Mouse (Mus musculus): ENCODE results near the gene Dnajc22.

The Dnajc22 gene

GRCm38 (mm10) chr15:99115065-99115423, 22.1 kb downstream of the Dnajc22 start:
- DNase-seq (ENCODE audit: low spot score in 2 of 2) = no peak

- no peak for DNase-seq (ENCODE audit: low spot score in 2 of 2)
These were observed 23.6 kb downstream of the Dnajc22 start for GRCm38 (mm10) chr15:99116539-99116938.

- no peak for DNase-seq (ENCODE audit: low spot score in 2 of 2)
These were observed 27.8 kb downstream of the Dnajc22 start for GRCm38 (mm10) chr15:99120814-99121213.

- DNase-seq (ENCODE audit: low spot score in 2 of 2) = no peak
These were observed 29.7 kb downstream of the Dnajc22 start for GRCm38 (mm10) chr15:99122642-99123041.

GRCm38 (mm10) chr15:99125711-99126080, 32.7 kb downstream of the Dnajc22 start, which contains the start of gene Spats2:
Spats2 (plus strand) TSS chr15:99125916.
- no peak for DNase-seq (ENCODE audit: low spot score in 2 of 2)

- peak; percentile 86 to 87 for DNase-seq (ENCODE audit: low spot score in 2 of 2)
These were observed 33.3 kb downstream of the Dnajc22 start for GRCm38 (mm10) chr15:99126081-99126815.

GRCm38 (mm10) chr15:99126816-99127365, 33.9 kb downstream of the Dnajc22 start:
- no peak for DNase-seq (ENCODE audit: low spot score in 2 of 2)

GRCm38 (mm10) chr15:99127851-99128522, 35.0 kb downstream of the Dnajc22 start:
- no peak for DNase-seq (ENCODE audit: low spot score in 2 of 2)

- DNase-seq (ENCODE audit: low spot score in 2 of 2) = no peak
These were observed 36.5 kb downstream of the Dnajc22 start for GRCm38 (mm10) chr15:99129441-99129840.

GRCm38 (mm10) chr15:99129956-99130910, 37.3 kb downstream of the Dnajc22 start:
- no peak for DNase-seq (ENCODE audit: low spot score in 2 of 2)

- DNase-seq (ENCODE audit: low spot score in 2 of 2) = no peak
These were observed 45.4 kb downstream of the Dnajc22 start for GRCm38 (mm10) chr15:99138389-99138788.

- DNase-seq (ENCODE audit: low spot score in 2 of 2) = no peak
These were observed 46.7 kb downstream of the Dnajc22 start for GRCm38 (mm10) chr15:99139669-99140068.

GRCm38 (mm10) chr15:99150516-99150915, 57.5 kb downstream of the Dnajc22 start:
- no peak for DNase-seq (ENCODE audit: low spot score in 2 of 2)

- DNase-seq (ENCODE audit: low spot score in 2 of 2) = no peak
These were observed 58.4 kb downstream of the Dnajc22 start for GRCm38 (mm10) chr15:99151324-99151723.

GRCm38 (mm10) chr15:99153466-99153865, 60.5 kb downstream of the Dnajc22 start:
- no peak for DNase-seq (ENCODE audit: low spot score in 2 of 2)

Data from frontal cortex, postnatal 25 days (tissue).